Mouse (Mus musculus) 416B (cell line): ENCODE data around the gene Gm28230.
A peak's percentile ranks its signal among the peaks of the same experiment; 100 is the strongest.

Experiments
- DNase-seq: peaks from one replicate; pipeline ENCODE4 v3.0.0; 2011; ENCODE audit warnings: low read depth

Gene Gm28230

DNA sequence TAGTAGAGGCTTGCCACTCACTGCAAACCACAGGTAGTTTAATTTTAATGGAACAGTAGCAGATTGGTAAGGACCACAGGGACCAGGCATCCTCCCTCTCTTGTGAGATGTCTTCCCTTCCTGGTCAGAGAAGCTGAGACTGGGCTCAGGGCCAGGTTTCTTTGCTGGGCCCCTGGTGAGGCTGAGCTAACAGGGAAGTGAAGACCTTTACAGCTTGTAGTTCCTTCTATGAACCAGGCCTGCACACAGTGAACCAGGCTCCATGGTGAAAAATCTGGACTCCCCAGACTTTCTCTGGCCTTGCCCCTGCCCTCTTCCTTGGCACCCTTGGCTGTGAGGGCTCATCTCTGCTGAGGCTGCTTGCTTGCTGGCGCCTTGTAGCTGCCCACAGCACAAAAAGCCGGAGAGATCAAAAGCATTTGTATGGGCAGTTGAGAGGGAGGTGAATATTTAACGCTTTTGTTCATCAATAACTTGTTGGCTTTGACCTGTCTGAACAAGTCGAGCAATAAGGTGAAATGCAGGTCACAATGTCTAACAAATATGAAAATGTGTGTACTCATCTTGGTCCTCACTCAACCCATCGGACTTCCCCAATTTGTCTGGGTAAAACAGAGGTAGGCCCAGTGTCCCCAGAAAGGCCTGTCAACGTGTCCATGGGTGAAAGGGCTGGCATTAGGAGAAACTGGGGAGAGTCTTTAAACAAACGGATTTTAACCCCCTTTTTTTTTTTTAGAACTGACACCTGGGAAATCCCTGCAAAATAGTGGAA, 2.1 kb upstream of the Gm28230 start:
- DNase-seq, result peak; percentile 12

GRCm38 (mm10) chr2:74725171-74725570, 1.4 kb upstream of the Gm28230 start:
- no peak for DNase-seq

- DNase-seq, result no peak
These were observed 578 bp downstream of the Gm28230 start for GRCm38 (mm10) chr2:74726973-74727639.

GRCm38 (mm10) chr2:74727640-74728302, 1.2 kb downstream of the Gm28230 start:
- no peak for DNase-seq

- no peak for DNase-seq
These were observed 1.8 kb downstream of the Gm28230 start for GRCm38 (mm10) chr2:74728303-74728680.

- no peak for DNase-seq
These were observed 3.8 kb downstream of the Gm28230 start for GRCm38 (mm10) chr2:74730331-74730730.

DNA sequence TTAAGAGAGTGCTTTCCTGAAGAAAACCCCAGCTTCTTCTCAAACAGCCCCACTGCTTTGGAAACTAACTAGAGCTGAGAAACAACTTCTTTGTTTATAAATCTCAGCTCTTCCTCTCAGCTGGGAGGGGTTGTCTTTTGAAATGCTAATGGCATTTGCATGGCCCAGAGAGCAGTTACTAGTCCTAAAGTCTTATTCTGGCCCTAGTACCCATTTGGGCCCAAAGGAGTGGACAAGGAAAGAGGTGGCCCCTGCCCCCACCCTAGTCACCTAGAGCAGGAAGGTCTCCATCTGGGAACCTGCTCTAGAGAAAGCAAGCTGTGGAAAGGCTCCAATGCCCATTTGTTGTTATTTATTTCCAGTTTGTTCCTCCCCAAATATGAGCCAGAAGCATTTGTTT, 4.5 kb downstream of the Gm28230 start:
- DNase-seq, result no peak

DNA sequence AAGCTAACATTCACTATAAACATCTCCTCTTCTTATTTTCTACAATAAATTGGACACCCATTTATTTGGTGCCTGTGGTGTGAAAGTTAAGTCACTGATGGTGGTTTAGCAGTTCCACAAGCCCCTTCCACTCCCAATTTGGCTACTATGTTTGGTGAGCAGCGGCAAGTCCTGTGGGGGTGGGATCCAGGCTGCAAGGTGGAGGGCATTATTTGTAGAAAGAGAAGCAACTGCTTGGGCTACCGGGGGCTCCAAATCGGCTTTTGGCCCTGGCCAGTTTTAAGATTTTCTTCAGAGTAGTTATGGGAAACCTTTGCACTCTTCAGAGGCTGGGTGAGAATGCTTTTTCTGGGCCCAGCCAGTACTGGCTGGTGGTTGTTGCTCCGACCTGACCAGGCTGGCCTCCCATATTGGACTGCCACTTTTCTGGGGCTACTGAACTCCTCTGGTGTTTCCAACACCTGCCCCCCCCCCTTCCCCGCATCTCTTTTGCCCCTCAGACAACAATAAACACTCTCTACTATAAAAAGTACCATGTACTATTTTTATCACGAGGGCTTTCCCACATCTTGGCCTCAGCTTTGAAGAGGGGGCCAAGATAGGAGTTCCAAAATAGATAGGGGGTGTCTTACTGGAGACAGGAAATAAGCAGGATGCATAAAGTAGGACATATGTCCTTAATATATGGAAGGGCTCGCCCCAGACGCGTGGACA, 5.4 kb downstream of the Gm28230 start:
- DNase-seq, result no peak

- DNase-seq, result no peak
These were observed 6.2 kb downstream of the Gm28230 start for GRCm38 (mm10) chr2:74732513-74733316.

- DNase-seq, result no peak
These were observed 6.8 kb downstream of the Gm28230 start for GRCm38 (mm10) chr2:74733317-74733661.

DNA sequence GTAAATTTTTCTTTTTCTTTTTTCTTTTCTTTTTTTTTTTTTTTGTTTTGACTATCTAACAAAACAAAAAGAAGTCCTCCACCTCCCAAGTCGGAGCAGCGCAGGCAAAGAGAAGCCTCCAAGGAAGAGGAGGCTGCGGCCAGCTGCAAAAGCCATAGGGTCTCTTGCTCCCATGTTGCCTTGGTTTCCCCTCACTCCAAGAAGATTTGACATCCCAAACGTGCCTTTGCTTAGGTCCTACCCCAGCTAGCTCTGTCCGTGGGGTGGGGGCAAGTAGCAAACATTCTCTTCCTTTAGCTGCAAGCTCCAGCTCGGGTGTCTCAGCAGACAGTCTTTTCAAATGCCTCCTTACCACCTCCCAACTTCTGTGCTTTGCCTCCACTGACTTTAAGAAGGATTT, 7.2 kb downstream of the Gm28230 start:
- DNase-seq, result no peak

GRCm38 (mm10) chr2:74734451-74734850, 7.9 kb downstream of the Gm28230 start:
- DNase-seq, result no peak

GRCm38 (mm10) chr2:74734996-74735811, 8.7 kb downstream of the Gm28230 start:
- no peak for DNase-seq

DNA sequence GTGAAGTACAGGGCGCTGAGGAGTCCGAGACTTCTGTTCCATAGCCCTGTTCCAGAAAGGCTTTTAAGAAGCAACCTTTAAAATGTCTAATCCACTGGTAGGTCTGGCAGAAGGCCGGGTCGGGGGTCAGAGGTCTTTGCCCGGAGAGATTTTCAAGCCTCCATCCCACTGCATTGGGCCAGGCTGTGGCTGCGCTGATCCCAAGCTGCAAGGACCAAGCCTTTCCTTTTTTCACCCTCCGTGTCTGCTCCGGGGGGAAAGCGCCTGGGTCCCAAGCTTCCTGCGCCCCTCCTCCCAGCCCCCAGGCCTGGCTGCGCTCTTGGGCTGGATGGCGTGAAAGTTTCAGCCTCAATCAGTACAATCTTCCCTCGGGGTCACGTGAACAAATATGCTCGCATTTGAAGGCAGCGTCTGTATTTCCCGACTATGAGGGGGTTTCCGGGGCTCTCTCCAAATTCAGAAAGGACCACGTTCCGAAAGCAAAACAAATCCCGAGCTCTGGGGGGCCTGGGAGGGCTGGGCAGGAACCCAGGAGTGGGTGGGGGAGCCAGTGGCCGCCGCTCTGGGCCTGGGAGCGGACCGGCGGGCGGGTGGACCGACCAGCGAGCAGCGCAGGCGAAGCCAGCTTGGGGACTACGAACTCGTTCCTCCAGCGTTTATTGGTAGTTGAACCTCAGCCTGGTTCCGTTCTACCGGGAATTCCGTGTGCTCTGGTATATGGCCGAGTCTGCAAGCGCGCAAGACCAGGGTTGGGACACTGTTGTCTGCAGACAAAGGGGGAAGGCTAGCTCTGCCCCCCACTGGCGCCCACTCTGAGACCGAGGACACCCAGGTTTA, 9.5 kb downstream of the Gm28230 start:
- no peak for DNase-seq

DNA sequence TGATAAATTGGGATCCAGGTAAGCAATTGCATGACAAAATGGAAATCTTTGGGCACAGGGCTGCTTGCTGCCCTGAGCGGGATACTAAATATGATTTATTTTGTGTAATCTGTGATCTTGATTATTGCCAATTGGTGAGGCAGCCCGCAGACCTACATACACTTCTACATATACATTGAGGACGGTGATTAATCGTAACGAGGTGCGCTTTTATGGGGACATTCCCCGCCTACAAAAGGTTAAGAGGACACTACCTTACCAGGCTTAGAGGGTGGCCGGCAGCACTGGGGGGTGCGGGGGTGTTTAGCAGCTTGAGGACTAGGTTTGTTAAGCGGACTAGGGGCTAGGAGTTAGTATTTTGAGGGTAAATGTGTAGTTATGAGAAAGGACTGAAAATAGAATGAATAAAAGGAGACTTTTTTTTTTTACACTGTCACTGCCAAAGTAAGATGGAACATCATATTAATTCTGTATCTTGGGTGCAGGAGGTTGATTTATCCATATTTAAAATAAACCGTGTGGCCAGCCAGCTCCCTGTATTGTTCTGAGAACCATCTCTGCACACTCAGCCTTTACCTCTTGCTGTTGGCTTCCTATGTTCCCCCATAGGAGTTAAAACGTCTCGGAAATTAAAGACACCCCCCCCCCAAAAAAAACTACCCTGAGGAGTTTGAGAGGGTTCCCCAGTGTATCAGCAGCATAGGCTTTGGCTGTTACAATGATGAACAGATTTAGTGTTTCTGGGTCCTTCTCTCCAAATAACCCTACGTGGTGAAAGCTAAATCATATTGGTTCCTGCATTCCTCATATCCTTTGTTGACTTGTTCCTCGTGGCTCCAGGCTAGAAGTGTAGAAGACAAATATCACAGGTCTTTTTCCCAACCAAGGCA, 10.4 kb downstream of the Gm28230 start:
- DNase-seq, result no peak

DNA sequence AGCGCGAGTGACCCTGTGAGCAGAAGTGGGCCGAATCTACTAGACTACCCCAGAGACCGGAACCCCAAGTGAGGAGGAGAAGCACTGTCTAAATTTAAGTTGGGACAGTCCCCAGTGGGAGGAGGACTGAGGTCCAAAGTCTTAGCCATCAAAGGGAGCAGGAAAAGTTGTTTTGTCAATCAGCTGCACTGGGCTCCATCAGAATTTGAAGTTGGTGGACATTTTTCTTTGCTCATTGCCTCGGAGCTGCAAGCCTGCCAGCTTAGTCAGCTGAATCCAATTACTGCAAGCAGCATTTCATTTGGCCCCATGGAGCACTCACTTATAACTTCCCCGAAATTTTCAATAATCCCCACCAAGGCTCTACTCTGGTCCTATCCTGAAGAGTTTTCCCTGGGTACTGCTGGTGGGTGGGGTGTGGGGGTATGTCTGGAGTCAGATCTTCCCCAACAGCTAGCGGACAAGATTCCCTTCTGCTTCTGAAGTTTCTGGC, 11.1 kb downstream of the Gm28230 start:
- DNase-seq, result no peak

- DNase-seq, result no peak
These were observed 12.3 kb downstream of the Gm28230 start for GRCm38 (mm10) chr2:74738623-74739475.

DNA sequence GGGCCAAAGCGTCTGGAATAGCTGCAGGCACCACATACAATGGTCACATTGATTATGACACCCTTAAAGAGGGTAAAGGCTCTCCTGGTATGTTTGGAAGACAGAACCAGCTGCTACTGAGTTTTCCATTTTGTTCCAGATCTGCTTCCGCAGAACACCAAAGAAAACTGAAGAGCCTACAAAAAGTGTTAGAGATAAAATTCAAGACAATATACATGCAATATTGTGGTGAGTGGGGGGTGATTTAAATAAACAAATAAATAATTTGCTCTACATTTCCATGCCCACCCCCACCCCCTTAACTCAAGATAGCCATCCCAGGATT, 12.9 kb downstream of the Gm28230 start:
- DNase-seq, result no peak
